Mouse (Mus musculus) ovary, postnatal 36 days (tissue): ENCODE measurements around the gene Pogz.
"Not testable (repeated sequence)": the region's sequence is repeated elsewhere in the genome, so short reads cannot be mapped to it uniquely, and the experiment has no call there.

Source experiments
- DNase-seq: peaks from one replicate; pipeline ENCODE4 v3.0.0; 2022; ENCODE audit warnings: low spot score, mixed read lengths

Pogz gene

GRCm38 (mm10) chr3:94833358-94833757 is 4.0 kb upstream of the Pogz start:
- no peak for DNase-seq

GRCm38 (mm10) chr3:94835396-94835795 is 2.0 kb upstream of the Pogz start:
- DNase-seq: no peak

DNA sequence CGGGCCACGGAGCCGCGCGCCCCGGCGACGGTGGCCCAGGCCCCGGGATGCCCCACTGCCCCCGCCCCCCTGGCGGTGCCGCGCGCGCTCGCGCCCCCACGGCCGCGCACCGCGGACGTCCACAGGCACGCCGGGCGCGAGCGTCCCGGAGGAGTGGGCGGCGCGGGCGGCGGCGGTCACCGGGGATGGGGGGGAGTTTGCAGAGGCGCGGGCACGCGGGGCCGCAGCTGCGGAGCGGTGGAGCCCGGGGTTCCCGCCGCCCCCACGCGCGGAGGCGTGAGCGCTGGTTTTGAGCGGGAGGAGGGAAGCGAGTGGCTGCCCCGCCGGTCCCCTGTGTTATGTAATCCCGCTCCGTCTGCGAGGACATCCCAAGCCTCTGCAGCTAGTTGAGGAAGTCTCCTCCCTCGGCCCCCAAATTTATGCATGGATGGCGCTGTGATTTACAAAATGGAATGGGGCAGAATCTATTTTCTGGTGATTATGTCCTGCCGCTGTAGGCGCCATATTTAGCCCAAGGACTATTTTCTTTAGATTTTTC is 661 bp downstream of the Pogz start:
- peak; percentile 82 for DNase-seq

DNA sequence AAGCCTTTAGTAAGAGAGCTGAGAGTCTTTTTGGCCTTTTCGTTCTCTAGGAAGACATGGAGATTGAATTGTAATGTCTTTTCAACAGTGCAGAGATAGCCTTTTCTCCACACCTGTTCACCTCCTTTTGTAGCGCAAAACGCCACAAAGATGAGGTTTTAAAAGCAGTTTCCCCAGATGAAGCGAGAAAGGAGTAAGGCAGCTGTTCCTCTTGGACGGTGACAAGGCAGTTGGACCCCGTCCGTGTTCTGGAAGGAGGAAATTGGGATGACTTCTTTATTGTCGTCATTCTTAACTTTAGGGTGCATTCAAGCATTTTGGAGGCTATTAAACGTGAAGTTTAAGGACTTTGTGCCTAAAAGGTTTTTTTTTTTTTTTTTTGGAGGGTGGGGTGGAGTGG is 1.3 kb downstream of the Pogz start:
- DNase-seq: no peak

DNA sequence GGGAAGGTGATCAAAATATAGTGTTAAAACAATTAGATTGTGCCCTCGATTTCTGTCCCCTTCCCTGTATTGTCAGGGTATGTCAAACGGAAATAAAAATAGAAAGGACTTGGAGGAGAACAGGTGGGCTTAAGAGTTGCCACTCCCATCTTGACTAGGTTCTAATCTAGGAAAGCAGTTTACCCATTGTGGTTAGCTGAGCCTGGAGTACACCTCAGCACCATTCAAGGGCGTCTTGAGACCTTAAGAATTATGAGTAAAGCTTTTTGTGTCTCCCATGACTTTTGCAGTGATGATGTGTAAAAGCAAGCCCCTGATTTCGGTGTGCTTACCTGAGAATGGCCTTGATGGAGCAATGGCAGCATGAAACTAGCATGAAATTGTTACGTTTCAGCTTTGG is 1.7 kb downstream of the Pogz start:
- no peak for DNase-seq

DNA sequence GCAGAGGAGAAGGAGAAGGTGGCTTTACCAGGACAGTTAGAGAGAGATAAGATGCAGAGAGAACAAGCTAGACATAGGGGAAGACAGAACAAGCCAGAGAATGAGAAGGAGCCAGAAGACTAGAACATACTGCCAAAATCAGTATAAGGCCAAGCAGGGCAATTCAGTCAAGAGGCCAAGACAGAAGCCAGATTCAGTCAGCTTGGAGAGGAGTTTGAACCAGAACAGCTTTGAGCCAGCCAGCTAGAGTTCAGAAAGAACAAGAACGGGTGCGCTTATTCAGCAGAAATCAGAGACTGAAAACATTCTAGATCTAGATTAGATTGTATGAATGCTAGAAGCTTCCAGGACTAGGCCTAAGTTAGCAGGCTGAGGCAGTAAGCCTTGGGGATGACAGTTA is 10.0 kb downstream of the Pogz start:
- no peak for DNase-seq

DNA sequence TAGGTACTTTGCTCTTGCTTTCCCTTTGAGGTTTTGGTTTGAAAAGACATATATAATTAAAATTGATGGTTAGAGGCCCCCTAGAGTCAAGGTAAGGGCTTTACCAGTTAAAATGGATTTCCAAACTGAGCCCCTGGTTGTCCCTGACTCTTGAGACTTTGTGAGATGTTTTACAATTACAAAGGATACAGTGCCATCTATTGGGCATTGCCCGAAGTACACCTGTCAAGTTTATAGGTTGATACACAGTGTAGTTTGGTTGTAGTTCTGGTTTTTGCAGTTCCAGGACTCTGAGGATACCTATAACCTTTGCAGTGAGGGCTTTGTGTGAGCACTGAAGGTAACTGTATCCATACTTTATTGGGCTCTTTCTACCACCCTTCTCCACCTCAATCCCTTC is 12.0 kb downstream of the Pogz start:
- DNase-seq: no peak

DNA sequence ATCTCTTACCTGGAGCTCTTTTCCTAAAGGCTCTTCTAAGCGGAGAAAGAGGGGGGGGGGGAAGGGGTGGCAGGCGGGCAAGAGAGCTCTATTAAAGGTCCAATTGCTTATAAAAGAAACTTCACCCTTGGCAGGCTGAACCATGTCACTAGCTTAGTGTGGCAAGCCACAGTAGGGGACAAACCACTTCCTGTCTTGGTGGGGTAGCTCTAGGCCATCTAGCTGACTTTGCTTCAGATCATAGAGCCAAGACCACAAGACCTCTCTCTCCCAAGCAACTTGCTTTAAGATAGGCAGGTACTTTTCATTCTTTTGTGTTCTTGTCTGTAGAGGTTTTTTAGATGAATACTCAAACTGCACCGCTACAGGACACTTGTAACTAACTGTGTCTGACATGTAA is 14.4 kb downstream of the Pogz start:
- DNase-seq: no peak

GRCm38 (mm10) chr3:94852215-94852614 is 14.8 kb downstream of the Pogz start:
- no peak for DNase-seq

DNA sequence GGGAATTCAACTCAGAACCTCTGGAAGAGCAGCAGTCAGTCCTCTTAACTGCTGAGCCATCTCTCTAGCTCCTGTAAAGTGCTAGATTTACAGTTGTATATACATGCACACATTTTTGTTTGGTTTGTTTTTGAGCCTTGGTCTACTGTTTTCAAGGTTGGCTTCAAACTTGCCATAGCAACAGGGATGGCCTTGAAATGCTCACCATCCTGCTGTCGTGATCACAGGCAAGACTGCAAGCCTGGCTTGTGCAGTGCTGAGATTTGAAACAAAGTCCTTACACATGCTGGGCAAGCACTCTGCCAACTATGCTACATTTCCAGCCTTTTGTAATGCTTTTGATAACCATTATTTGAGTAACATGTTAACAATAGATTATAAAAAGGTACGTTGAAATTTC is 22.1 kb downstream of the Pogz start:
- no peak for DNase-seq

- no peak for DNase-seq
Observed at GRCm38 (mm10) chr3:94869011-94869410, 31.6 kb downstream of the Pogz start.

GRCm38 (mm10) chr3:94878618-94879017 is 41.3 kb downstream of the Pogz start:
- DNase-seq: no peak

DNA sequence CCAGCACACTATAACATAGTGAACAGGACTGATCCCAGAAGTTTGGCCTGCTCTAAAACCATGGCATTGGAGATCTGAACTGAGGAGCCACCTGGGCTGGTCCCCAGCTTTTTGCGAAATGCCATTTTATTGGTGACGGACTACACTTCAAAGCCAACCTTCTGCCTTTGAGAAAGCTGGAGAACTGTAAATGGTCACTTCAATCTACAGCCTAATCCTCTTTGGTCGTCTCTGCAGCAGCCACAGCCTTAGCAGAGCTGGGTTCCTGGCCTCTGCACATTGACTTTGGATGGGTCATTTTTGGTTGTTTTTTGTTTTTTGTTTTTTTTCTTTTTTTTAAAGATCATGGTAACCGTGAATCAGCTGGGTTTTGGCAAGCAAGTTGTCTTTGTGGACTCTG is 44.5 kb downstream of the Pogz start:
- no peak for DNase-seq

GRCm38 (mm10) chr3:94882579-94882978 is 45.2 kb downstream of the Pogz start:
- no peak for DNase-seq

DNA sequence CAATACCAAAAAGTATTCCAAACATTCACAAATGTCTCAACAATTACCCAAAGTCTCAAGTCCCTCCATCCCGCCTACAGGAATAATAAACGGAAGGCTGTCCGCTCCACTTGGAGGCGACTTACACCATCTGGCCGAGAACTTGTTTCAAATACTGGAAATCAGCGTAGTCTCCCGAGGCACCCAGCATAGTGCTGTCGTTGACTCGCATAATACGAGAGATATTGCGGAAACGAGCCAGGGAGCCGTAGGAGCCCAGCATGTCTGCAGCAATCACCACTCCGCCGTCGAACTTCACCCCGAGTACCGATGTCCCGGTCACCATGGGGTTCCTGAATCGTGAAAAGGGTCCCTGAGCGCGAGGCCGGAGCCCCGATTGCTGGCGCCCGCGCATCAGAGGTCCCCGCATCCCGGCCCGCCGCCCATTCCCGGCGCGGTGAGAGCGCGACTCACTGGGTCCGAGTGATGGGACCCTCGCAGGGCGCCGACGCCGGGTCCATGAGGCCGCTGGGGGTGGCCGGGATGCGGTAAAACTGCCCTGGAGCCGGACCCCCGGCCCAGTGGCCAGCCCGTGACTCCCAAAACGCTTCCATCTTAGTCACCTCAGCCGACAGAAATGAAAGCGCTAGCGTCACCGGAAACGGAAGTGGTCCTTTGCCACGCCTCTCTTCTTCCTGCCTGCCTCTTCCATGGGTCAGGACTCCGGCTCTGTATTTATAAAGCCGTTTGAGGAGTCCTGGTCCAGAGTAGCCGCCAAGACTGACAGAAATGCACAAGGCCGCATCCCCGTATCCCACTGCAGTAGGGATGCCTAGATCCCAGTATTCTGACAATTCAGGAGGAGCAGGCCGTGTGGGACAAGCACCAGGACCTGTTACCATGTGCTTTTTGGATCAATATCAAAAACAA is 49.2 kb downstream of the Pogz start, which contains the start of gene Psmb4:
TSS of gene Psmb4 (minus strand) at position 646 of the 909 bp plus-strand sequence.
- DNase-seq: peak; percentile 76

DNA sequence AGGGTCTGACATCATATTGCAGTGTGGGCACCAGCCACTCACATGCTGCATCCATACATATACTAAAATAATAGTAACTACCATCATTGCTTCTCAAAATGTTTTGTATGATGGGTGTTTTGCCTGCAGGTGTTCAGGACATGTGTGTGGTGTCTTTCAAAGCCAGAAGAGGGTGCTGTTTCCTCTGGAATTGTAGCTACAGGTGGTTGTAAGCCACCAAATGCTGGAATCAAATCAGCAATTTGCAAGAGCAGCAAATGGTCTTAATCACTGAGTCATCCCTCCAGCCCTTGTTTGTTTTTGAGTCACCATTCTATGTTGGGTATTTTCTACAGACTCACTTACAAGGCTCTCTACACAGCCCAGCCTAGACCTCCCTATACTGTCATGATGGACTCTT is 51.2 kb downstream of the Pogz start:
- DNase-seq: no peak

- no peak for DNase-seq
Observed at GRCm38 (mm10) chr3:94894076-94894475, 56.7 kb downstream of the Pogz start.

DNA sequence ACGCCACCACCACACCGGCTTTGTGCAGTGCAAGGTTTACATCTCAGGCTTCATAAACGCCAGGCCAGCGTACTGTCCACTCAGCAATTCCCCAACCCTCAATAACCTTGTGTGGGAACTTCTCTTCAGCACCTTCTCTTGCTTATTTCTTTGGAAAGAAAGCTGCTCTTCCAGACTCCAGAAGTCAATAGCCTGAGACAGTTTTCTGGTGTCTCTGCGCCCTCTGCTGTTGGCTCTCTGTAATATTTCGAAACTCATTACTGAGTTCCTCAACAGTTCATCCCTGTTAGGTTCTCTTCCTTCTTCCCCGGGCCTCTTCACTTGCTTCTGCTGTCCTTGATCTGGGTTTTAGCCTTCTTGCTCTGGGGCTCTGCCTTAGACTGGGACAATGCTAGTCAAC is 65.4 kb downstream of the Pogz start:
- peak; percentile 52 for DNase-seq

GRCm38 (mm10) chr3:94904759-94905158 is 67.4 kb downstream of the Pogz start:
- not testable (repeated sequence) for DNase-seq

- no peak for DNase-seq
Observed at GRCm38 (mm10) chr3:94906482-94906881, 69.1 kb downstream of the Pogz start.

GRCm38 (mm10) chr3:94911050-94911693 is 73.8 kb downstream of the Pogz start:
- DNase-seq: no peak

DNA sequence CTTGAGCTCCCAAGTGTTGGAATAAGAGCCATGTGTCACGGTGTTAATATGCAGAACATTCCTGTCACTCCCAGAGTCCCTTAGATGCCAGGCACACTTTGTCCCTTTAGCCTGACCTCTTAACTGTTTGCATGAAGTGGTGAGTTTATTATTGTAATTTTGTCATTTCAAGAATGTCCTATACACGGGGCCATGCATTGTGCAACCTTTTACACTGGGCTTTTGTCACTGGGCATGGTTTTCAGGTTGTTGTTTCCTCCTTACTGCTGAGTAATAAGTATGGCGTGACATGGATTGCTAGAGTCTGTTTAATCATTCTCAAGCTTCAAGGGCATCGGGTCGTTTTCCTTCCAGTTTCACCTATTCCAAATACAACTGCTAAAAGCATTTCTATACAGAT is 76.4 kb downstream of the Pogz start:
- DNase-seq: no peak
